Mouse (Mus musculus) C3H10T1/2 (cell line): ENCODE data around the gene Pygl. TPM values are rescaled to one million over a fixed set of nuclear protein-coding genes. Genes with fewer than 3 reads are reported as not detected.

ENCODE experiments used
- polyA plus RNA-seq, 2 experiments: library from polyadenylated mRNA; unstranded; fragments of >200 nt; fragmentation: generic; extraction: Trizol; gene quantifications; one replicate each; pipeline ENCODE4 v1.2.1; 2012; ENCODE audit warnings: missing spikeins in 2 of 2

The Pygl gene
- not detected for polyA plus RNA-seq

GRCm38 (mm10) chr12:70231294-70231693 is at the start of gene Pygl:
Pygl (minus strand) TSS chr12:70231488.

DNA sequence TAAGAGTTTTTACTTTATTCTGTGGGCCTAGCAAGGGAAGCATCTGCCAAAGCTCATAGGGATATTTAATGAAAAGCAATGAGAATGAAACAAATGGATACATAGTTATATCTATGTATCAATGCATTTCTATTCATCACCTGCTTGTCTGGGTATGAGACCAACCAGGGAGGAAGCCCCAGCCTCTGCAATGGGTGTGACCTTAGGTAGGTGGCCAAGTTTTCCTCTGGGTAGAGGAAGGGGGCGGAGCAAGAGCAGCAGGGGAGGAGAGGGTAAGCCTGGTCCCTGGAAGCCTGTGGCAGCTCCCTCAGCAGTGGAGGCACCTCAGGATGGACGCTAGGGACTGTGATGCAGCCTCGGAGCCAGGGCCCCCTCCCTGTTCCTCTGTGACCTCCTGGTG is 77.4 kb downstream of the Pygl start, which contains the start of gene Abhd12b:
Gene Abhd12b (plus strand): TSS at position 301 of the 400 bp plus-strand sequence.

Other genes with a start within 250 kb of the Pygl start
- 10 to 100 TPM in 1 of 2 experiments, 1 to 10 TPM in 1; 7.2 to 24.1 TPM for gene Sav1, start 244.5 kb downstream of the Pygl start, polyA plus RNA-seq
- 1 to 10 TPM in 1 of 2 experiments, under 1 TPM in 1; 0.39 to 4.0 TPM for gene Nin, start 117.8 kb downstream of the Pygl start, polyA plus RNA-seq
- not detected for gene Abhd12b, start 77.3 kb downstream of the Pygl start, polyA plus RNA-seq
- under 1 TPM in 1 of 2 experiments, not detected in 1; 0.01 TPM for gene Trim9, start 116.1 kb upstream of the Pygl start, polyA plus RNA-seq
- 10 to 100 TPM in 1 of 2 experiments, 1 to 10 TPM in 1; 2.1 to 12.6 TPM for gene Tmx1, start 221.6 kb upstream of the Pygl start, polyA plus RNA-seq